Mouse (Mus musculus): ENCODE measurements around the gene Rnpep. TPM values are rescaled to one million over a fixed set of nuclear protein-coding genes. Genes with fewer than 3 reads are reported as not detected.
"Not testable (repeated sequence)": the region's sequence is repeated elsewhere in the genome, so short reads cannot be mapped to it uniquely, and the experiment has no call there.

Gene Rnpep
- total RNA-seq, 2 experiments from 2014 or later = 47.3 to 52.1 TPM

DNA sequence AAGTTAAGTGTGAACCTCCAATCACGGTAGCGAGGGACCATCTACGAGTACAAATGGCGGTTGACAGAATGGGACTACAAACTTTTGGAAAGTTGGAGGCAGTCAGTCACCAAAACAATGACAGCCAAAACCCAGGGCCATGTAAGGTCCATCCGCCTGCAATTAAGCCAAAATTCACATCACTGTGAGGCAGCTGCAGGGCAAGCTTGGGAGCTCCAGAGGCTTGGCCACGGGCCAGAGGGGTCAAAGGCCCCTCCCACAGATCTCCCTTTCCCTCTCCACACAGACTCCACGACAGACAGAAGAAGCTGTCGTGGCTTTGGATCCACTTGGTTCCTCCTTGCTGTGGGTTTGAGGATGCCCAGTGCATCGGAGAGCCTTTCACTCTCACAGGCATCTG is 20.6 kb downstream of the Rnpep start:
- intact Hi-C loops (cut with DNase I) = no loop called here
- DNase-seq (ENCODE audit: extremely low spot score in 1 of 2, low spot score in 2 of 2) = peak in 1 of 2 experiments; percentile 43

GRCm38 (mm10) chr1:135262329-135262728 is 21.6 kb downstream of the Rnpep start:
- DNase-seq (ENCODE audit: extremely low spot score in 1 of 2, low spot score in 2 of 2) = no peak
- intact Hi-C loops (cut with DNase I) = no loop called here

GRCm38 (mm10) chr1:135260931-135261330 is 23.0 kb downstream of the Rnpep start:
- no peak for DNase-seq (ENCODE audit: extremely low spot score in 1 of 2, low spot score in 2 of 2)
- intact Hi-C loops (cut with DNase I) = no loop called here

DNA sequence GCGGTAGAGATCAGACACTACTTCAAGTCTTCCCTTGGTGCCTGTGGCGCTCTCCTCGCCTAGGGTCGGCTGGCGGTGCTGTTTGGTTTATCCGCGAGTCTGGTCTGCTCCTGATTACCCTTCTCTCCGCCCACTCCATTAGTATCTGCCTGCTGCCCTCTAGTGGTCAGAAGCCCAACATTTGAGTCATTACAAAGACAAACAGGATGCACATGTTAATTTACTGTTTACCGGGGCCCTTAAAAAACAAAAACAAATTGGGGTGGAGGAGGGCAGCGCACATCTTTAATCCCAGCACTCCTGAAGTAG is 24.8 kb downstream of the Rnpep start:
- peak; percentile 56 to 82 for DNase-seq (ENCODE audit: extremely low spot score in 1 of 2, low spot score in 2 of 2)
- intact Hi-C loops (cut with DNase I) = loop anchor here (2.0 to 10.0 kb wide), 2 partner anchors 86 to 106 kb away; no protein-coding TSS in a partner anchor

DNA sequence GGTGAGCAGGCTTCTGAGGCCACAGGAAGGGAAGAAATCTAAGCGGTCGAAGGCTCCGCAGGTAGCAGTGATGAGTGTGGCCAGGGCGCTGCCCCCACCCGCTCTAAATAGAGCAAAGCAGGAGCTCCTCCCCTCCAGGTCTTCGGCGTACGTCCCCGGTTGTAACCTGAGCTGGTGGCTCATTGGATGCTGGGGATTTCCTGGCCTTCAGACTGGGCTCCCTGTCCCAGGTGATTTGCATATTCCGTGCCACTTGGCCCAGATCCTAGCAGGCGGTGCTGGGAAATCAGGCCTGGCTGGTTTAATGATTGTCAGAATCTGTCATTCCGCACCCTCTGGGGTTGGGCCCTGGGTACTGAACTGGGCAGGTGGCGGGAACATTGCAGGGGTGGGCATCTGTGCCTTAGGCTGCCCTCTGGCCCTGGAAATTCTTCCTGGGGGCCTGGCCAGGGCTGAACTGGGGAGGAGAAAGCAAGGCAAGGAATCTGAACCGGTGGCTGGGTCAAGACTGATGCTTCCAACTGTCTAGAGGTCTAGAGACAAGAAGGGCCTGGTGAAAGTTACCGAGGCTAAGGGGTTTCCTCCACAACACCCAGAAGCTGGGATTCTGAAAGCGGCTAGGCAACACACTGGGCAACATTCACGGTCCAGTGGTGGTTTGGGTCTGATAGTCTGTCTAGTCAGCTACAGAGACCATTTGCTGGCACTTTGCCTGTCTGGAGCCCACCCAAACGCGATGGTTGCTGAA is 25.3 kb downstream of the Rnpep start, which contains the start of gene Elf3:
Elf3 (minus strand) TSS at position 189 of the 748 bp plus-strand sequence.
- intact Hi-C loops (cut with DNase I) = loop anchor here (2.0 to 10.0 kb wide), 2 partner anchors 86 to 106 kb away; no protein-coding TSS in a partner anchor
- DNase-seq (ENCODE audit: extremely low spot score in 1 of 2, low spot score in 2 of 2) = no peak

GRCm38 (mm10) chr1:135256299-135256698 is 27.6 kb downstream of the Rnpep start:
- DNase-seq (ENCODE audit: extremely low spot score in 1 of 2, low spot score in 2 of 2) = no peak
- intact Hi-C loops (cut with DNase I) = loop anchor here (10.0 kb wide), 1 partner anchor 109 kb away; no protein-coding TSS in a partner anchor

GRCm38 (mm10) chr1:135252854-135253253 is 31.0 kb downstream of the Rnpep start:
- intact Hi-C loops (cut with DNase I) = loop anchor here (10.0 kb wide), 1 partner anchor 112 kb away; no protein-coding TSS in a partner anchor
- no peak for DNase-seq (ENCODE audit: extremely low spot score in 1 of 2, low spot score in 2 of 2)

DNA sequence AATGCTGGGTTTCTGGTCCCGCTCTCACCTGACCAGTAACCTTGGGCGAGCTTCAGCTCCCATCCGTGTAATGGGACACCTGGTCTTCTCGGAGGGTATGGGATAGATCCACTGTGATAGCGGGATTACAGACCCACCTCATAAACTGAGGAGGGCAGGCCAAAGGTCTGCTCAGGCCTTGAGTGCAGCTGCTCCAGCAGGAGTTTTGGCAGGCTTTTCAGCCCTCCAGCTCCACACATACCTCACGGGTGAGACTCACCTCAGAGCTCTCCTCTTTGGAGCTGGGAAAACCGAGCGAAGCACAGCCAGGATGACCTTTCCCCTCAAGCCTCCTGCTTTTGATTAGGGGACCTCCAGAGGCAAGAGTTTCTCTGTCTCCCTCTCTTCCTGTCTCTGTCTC is 32.5 kb downstream of the Rnpep start:
- intact Hi-C loops (cut with DNase I) = loop anchor here (10.0 kb wide), 1 partner anchor 113 kb away; no protein-coding TSS in a partner anchor
- no peak for DNase-seq (ENCODE audit: extremely low spot score in 1 of 2, low spot score in 2 of 2)

GRCm38 (mm10) chr1:135250706-135251105 is 33.2 kb downstream of the Rnpep start:
- DNase-seq (ENCODE audit: extremely low spot score in 1 of 2, low spot score in 2 of 2) = no peak
- intact Hi-C loops (cut with DNase I) = loop anchor here (10.0 kb wide), 1 partner anchor 114 kb away; no protein-coding TSS in a partner anchor

- intact Hi-C loops (cut with DNase I) = no loop called here
- DNase-seq (ENCODE audit: extremely low spot score in 1 of 2, low spot score in 2 of 2) = peak; percentile 54 to 56
Measured at GRCm38 (mm10) chr1:135248434-135248850, 35.4 kb downstream of the Rnpep start.

GRCm38 (mm10) chr1:135244014-135244413 is 39.9 kb downstream of the Rnpep start:
- intact Hi-C loops (cut with DNase I) = no loop called here
- DNase-seq (ENCODE audit: extremely low spot score in 1 of 2, low spot score in 2 of 2) = no peak

DNA sequence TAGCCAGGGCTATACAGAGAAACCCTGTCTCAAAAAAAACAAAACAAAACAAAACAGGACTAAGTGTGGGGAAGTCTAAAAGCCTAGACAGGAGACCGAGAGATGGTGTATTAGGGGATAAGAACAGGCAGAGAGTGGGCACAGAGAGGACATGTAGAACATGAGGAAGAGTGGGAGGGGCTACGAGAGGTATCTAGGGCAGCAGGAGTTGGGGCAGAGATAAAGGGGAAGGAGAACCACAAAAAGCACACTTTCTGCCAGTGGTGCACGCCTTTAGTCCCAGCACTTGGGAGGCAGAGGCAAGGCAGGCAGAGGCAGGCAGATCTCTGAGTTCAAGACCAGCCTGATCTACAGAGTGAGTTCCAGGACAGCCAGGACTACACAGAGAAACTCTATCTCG is 43.7 kb downstream of the Rnpep start:
- intact Hi-C loops (cut with DNase I); DNase-seq (ENCODE audit: extremely low spot score in 1 of 2, low spot score in 2 of 2): not testable (repeated sequence)

- no peak for DNase-seq (ENCODE audit: extremely low spot score in 1 of 2, low spot score in 2 of 2)
- intact Hi-C loops (cut with DNase I) = no loop called here
Measured at GRCm38 (mm10) chr1:135237131-135237851, 46.6 kb downstream of the Rnpep start.

DNA sequence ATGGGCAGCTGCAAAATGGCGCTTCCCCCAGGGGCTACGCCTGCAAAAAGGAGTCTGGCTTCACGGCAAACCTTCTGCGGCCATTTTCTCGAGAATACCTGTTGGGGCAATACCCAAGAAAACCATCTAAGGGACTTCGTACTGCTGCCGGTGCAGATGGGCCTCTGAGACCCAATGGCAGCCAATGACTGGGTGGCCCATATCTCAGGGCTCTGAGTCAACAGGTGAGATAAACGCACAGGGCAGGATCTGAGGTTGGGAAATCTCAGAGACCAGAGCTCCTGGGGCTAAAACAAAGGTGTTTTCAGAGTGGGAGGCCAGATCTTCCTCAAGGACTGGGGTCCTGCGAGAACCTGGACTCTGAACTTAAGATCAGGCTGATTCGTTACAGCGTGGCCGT is 49.1 kb downstream of the Rnpep start:
- intact Hi-C loops (cut with DNase I) = no loop called here

GRCm38 (mm10) chr1:135233961-135234360 is 49.9 kb downstream of the Rnpep start:
- DNase-seq (ENCODE audit: extremely low spot score in 1 of 2, low spot score in 2 of 2) = no peak
- intact Hi-C loops (cut with DNase I) = no loop called here

More for the DNA sequence above, 49.1 kb downstream of the Rnpep start:
- DNase-seq (ENCODE audit: extremely low spot score in 1 of 2, low spot score in 2 of 2) = no peak

DNA sequence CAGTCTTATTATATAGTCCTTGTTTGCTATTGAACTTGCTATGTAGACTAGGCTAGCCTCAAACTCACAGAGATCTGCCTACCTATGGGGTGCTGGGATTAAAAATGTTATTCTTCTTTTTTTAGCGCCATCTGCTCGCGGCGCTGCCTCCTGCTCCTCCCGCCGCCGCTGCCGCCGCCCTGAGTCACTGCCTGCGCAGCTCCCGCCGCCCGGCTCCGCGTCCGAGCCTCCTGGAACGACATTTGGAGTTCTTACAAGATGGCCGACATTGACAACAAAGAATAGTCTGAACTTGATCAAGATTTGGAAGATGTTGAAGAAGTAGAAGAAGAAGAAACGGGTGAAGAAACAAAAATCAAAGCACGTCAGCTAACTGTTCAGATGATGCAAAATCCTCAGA is 52.0 kb downstream of the Rnpep start:
- intact Hi-C loops (cut with DNase I); DNase-seq (ENCODE audit: extremely low spot score in 1 of 2, low spot score in 2 of 2): not testable (repeated sequence)

- DNase-seq (ENCODE audit: extremely low spot score in 1 of 2, low spot score in 2 of 2) = no peak
- intact Hi-C loops (cut with DNase I) = no loop called here
Measured at GRCm38 (mm10) chr1:135227339-135227950, 56.4 kb downstream of the Rnpep start.

- intact Hi-C loops (cut with DNase I) = no loop called here
- DNase-seq (ENCODE audit: extremely low spot score in 1 of 2, low spot score in 2 of 2) = no peak
Measured at GRCm38 (mm10) chr1:135224981-135225604, 58.8 kb downstream of the Rnpep start.

GRCm38 (mm10) chr1:135224147-135224546 is 59.7 kb downstream of the Rnpep start:
- intact Hi-C loops (cut with DNase I) = no loop called here

More at GRCm38 (mm10) chr1:135224147-135224546, 59.7 kb downstream of the Rnpep start:
- no peak for DNase-seq (ENCODE audit: extremely low spot score in 1 of 2, low spot score in 2 of 2)
